Mouse (Mus musculus) forebrain, embryonic 11.5 days (tissue): ENCODE data around the gene Arrb1. TPM values are rescaled to one million over a fixed set of nuclear protein-coding genes. Genes with fewer than 3 reads are reported as not detected.
A peak's percentile ranks its signal among the peaks of the same experiment; 100 is the strongest.

Source experiments
- ATAC-seq: fragments of 200-750 bp; cut with Nextera tagmentation; replicated peaks from 2 replicates; pipeline ENCODE4 v1.8.0; 2017; ENCODE audit warnings: moderate TSS enrichment; ENCODE audit not compliant: low FRiP score
- DNase-seq: peaks from one replicate; pipeline ENCODE4 v3.0.0-alpha.2; 2017; ENCODE audit warnings: low spot score
- H3K27ac ChIP-seq: fragments of 300-500 bp; sonication (generic); 2 replicates; pipeline ENCODE4 v1.5.1; 2014; ENCODE audit warnings: low read depth, low read length
- H3K27me3 ChIP-seq: fragments of 300-500 bp; sonication (generic); 2 replicates; pipeline ENCODE4 v1.6.1; 2014; ENCODE audit warnings: mild to moderate bottlenecking, low read length, mixed read lengths; ENCODE audit not compliant: control insufficient read depth, insufficient read depth
- H3K36me3 ChIP-seq: fragments of 300-500 bp; sonication (generic); 2 replicates; pipeline ENCODE4 v1.6.1; 2014; ENCODE audit warnings: mild to moderate bottlenecking, low read length, moderate library complexity, mixed read lengths; ENCODE audit not compliant: control insufficient read depth, insufficient read depth
- H3K4me1 ChIP-seq: fragments of 300-500 bp; sonication (generic); replicated peaks from 2 replicates; pipeline ENCODE4 v1.6.1; 2014; ENCODE audit warnings: low read length, mixed read lengths; ENCODE audit not compliant: control insufficient read depth, insufficient read depth
- H3K4me2 ChIP-seq: fragments of 300-500 bp; sonication (generic); 2 replicates; pipeline ENCODE4 v1.6.1; 2014; ENCODE audit warnings: low read depth, mild to moderate bottlenecking, low read length, moderate library complexity, mixed read lengths; ENCODE audit not compliant: severe bottlenecking
- H3K4me3 ChIP-seq: fragments of 300-500 bp; sonication (generic); 2 replicates; pipeline ENCODE4 v1.5.1; 2014; ENCODE audit warnings: low read depth, low read length
- H3K9ac ChIP-seq: fragments of 300-500 bp; sonication (generic); 2 replicates; pipeline ENCODE4 v1.6.1; 2014; ENCODE audit warnings: low read length
- H3K9me3 ChIP-seq: fragments of 300-500 bp; sonication (generic); 2 replicates; pipeline ENCODE4 v1.6.1; 2016; ENCODE audit warnings: low read length, mixed read lengths; ENCODE audit not compliant: control insufficient read depth
- WGBS: fragments of 180-500 bp; shearing (Covaris S2); extraction: QIAGEN DNeasy Blood & Tissue Kit; methylation state at CpG from one replicate; pipeline ENCODE4 v1.1.7; 2014; 5-methylcytosine and 5-hydroxymethylcytosine counted together
- polyA plus RNA-seq: library from polyadenylated mRNA; unstranded; fragments of >200 nt; fragmentation: Nextera tagmentation; extraction: Ambion mirVana; gene quantifications from 2 replicates; pipeline ENCODE4 v1.2.1, GENCODE M21; 2014

Arrb1 gene
- polyA plus RNA-seq, 1 experiment from 2014 or later: 4.2 TPM

DNA sequence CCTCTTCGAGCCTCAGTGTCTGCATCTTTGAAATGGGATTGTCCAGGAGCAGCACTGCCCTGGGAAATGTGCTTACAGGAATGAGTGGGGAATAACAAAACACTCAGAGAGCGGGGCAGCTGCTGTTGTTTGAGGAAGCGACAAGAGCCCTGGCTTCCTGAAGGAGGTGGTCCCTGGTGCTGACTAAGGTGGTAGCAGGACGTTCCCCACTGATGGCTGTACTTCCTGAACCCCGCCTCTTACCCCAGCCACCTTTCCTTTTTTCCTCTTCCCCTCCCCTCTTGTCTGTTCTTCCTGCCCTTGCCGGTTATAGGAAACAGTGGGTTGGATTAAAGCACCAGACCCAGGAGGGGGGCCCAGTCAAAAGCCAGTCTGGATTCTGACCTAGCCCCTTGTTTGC, 45.0 kb downstream of the Arrb1 start:
- Histone ChIP-seq H3K4me2 (peak overlapping the region; percentile 42; the same call in 1 of the 2 replicates), H3K36me3 (no peaks in the 10 kb centered on the region), H3K27me3 (no peaks in the 10 kb centered on the region), H3K9ac (no peak overlapping the region; the same call in 1 of the 2 replicates), H3K9me3 (no peaks in the 10 kb centered on the region), H3K4me1 (0 out of 2 replicates have a peak, but pooled peaks cover 4% of the 10 kb centered on the region), H3K4me3 (no peak overlapping the region), H3K27ac (no peak overlapping the region)
- ATAC-seq (no peak), DNase-seq (no peak)
- 33% methylated on average over 6 of the region's 6 CpGs for WGBS

DNA sequence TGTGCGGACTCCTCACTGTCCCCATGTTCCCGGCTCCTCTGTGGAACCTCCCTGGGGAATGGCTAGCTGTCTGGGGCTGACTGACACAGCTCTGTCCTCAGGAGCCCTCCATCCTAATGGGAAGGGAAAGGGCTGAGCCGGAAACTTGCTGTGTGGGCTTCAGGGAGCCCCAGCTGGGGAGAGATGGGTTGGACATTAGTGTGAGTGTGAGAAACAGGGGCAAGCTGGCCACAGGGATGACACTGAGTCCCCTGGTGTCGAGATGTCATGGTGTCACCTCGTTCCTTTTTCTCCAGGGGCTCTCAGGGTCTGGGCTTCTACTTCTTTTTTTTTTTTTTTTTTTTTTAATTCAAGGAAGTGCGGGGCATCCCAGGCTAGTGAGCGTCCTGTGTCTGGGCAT, 47.0 kb downstream of the Arrb1 start:
- DNase-seq (no peak), ATAC-seq (no peak)
- no peak overlapping the region for H3K4me3 ChIP-seq
- no peaks in the 10 kb centered on the region for H3K9me3 ChIP-seq
- H3K9ac ChIP-seq: no peak overlapping the region
- H3K4me2 ChIP-seq: no peak overlapping the region
- no peak overlapping the region for H3K27ac ChIP-seq
- WGBS: 70% methylated on average over 7 of the region's 7 CpGs
- H3K27me3 ChIP-seq: no peaks in the 10 kb centered on the region
- no peaks in the 10 kb centered on the region for H3K36me3 ChIP-seq
- 0 out of 2 replicates have a peak, but pooled peaks cover 4% of the 10 kb centered on the region for H3K4me1 ChIP-seq

- H3K4me1 ChIP-seq: 0 out of 2 replicates have a peak, but pooled peaks cover 4% of the 10 kb centered on the region
- WGBS: 52% methylated on average over 4 of the region's 4 CpGs
Observed at GRCm38 (mm10) chr7:99582867-99583266, 47.6 kb downstream of the Arrb1 start.

DNA sequence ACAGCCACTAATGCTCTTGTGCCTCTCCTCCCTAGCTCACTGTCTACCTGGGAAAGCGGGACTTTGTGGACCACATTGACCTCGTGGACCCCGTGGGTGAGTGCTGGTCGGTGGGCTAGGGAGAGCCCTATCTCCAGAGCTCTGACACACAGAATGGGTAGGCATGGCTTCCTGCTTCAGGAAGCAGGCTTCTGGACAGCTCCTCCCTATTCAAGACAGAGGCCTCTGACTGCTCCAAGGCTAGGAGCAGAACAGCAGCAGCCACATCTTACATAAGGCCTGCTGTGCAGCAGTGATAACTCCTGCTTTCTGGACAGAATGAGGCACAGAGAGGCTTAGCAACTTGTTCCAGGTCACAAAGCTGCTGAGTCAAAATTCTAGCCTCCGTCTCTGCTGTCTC, 48.4 kb downstream of the Arrb1 start:
- Histone ChIP-seq H3K4me3 (no peak overlapping the region), H3K27ac (no peak overlapping the region), H3K4me2 (no peak overlapping the region), H3K9me3 (no peaks in the 10 kb centered on the region), H3K36me3 (no peaks in the 10 kb centered on the region), H3K9ac (no peak overlapping the region), H3K27me3 (no peaks in the 10 kb centered on the region), H3K4me1 (0 out of 2 replicates have a peak, but pooled peaks cover 4% of the 10 kb centered on the region)
- WGBS: 79% methylated on average over 5 of the region's 5 CpGs
- no peak for DNase-seq
- no peak for ATAC-seq

More at GRCm38 (mm10) chr7:99582867-99583266, 47.6 kb downstream of the Arrb1 start:
- no peak for DNase-seq
- no peak overlapping the region for H3K9ac ChIP-seq
- no peak overlapping the region for H3K4me3 ChIP-seq
- no peak overlapping the region for H3K4me2 ChIP-seq
- H3K9me3 ChIP-seq: no peaks in the 10 kb centered on the region
- H3K27ac ChIP-seq: no peak overlapping the region
- H3K36me3 ChIP-seq: no peaks in the 10 kb centered on the region
- no peaks in the 10 kb centered on the region for H3K27me3 ChIP-seq
- no peak for ATAC-seq

- WGBS: 88% methylated on average over 8 of the region's 8 CpGs
- Histone ChIP-seq H3K36me3 (no peaks in the 10 kb centered on the region), H3K4me2 (no peak overlapping the region), H3K9me3 (no peaks in the 10 kb centered on the region), H3K9ac (no peak overlapping the region), H3K27me3 (no peaks in the 10 kb centered on the region), H3K27ac (no peak overlapping the region), H3K4me3 (no peak overlapping the region), H3K4me1 (no peaks in the 10 kb centered on the region)
- DNase-seq (no peak), ATAC-seq (no peak)
Observed at GRCm38 (mm10) chr7:99585976-99586375, 50.7 kb downstream of the Arrb1 start.

- 6% methylated on average over 3 of the region's 3 CpGs for whole genome bisulfite sequencing
- H3K36me3 ChIP-seq: no peaks in the 10 kb centered on the region; the same call in 1 of the 2 replicates
- no peaks in the 10 kb centered on the region for H3K27me3 ChIP-seq
- H3K9me3 ChIP-seq: no peaks in the 10 kb centered on the region
- H3K4me3 ChIP-seq: no peak overlapping the region
- no peak overlapping the region for H3K9ac ChIP-seq
- ATAC-seq (no peak), DNase-seq (peak; percentile 80)
- no peaks in the 10 kb centered on the region for H3K4me1 ChIP-seq
- H3K4me2 ChIP-seq: no peak overlapping the region
- H3K27ac ChIP-seq: no peak overlapping the region
Observed at GRCm38 (mm10) chr7:99590064-99590463, 54.8 kb downstream of the Arrb1 start.

- Histone ChIP-seq H3K4me3 (no peak overlapping the region), H3K4me2 (no peak overlapping the region), H3K27me3 (no peaks in the 10 kb centered on the region), H3K27ac (no peak overlapping the region), H3K36me3 (no peaks in the 10 kb centered on the region; the same call in 1 of the 2 replicates), H3K4me1 (no peaks in the 10 kb centered on the region), H3K9me3 (no peaks in the 10 kb centered on the region), H3K9ac (no peak overlapping the region)
- 73% methylated on average over 5 of the region's 5 CpGs for WGBS
- no peak for DNase-seq
- no peak for ATAC-seq
Observed at GRCm38 (mm10) chr7:99590646-99591045, 55.4 kb downstream of the Arrb1 start.

GRCm38 (mm10) chr7:99592669-99593068, 57.4 kb downstream of the Arrb1 start:
- no peaks in the 10 kb centered on the region for H3K27me3 ChIP-seq
- ATAC-seq: no peak
- no peak overlapping the region for H3K27ac ChIP-seq
- H3K9me3 ChIP-seq: no peaks in the 10 kb centered on the region
- 86% methylated on average over 3 of the region's 3 CpGs for WGBS
- H3K9ac ChIP-seq: no peak overlapping the region
- H3K4me3 ChIP-seq: no peak overlapping the region
- H3K4me1 ChIP-seq: no peaks in the 10 kb centered on the region
- no peak for DNase-seq
- H3K4me2 ChIP-seq: no peak overlapping the region
- no peaks in the 10 kb centered on the region; the same call in 1 of the 2 replicates for H3K36me3 ChIP-seq
